Mouse (Mus musculus) spleen, postnatal 14 days (tissue): ENCODE measurements around the gene Etv6.
A peak's percentile ranks its signal among the peaks of the same experiment; 100 is the strongest.

Source experiments
- DNase-seq, 2 experiments: peaks; one replicate each; pipeline ENCODE4 v3.0.0; 2021 to 2022; ENCODE audit warnings: low spot score in 2 of 2

The Etv6 gene

DNA sequence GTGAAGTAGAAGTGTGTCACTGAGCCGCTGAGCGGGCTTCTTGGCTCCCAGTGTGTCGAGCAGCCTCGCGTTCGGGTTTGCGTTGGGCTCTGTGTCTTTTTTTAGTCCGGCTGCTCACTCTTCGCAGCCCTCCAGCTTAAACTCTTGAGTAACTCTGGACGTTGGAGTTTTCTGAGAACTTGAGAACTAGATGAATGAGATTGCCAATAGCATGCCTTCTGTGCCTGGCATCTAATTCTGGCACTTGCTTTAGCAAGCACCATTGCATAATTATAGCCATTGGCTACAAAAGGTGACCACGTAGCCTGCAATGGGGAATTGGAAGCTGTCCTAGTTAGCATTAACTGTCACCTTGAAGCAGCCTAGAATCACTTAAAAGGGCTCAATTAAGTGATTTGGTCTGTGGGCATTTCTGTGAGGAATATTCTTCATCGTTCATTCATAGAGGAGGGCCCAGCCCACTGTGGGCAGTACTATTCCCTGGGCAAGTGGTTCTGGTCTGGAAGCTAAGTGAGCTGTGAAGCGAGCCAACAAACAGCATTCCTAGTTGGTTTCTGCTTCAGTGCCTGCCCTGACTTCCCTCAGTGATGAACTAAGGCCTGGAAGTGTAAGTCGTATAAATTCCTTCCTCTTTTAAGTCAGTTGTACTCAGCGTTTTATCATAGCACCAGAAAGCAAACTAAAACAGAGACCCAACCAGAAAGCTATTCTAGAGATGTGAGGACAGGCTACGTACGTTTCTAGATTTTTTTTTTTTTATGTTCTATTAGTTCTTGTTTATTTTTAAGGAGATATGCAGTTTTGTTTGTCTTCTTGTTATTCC is 136.6 kb downstream of the Etv6 start:
- no peak for DNase-seq

- no peak for DNase-seq
Observed at GRCm38 (mm10) chr6:134173439-134173838, 137.9 kb downstream of the Etv6 start.

DNA sequence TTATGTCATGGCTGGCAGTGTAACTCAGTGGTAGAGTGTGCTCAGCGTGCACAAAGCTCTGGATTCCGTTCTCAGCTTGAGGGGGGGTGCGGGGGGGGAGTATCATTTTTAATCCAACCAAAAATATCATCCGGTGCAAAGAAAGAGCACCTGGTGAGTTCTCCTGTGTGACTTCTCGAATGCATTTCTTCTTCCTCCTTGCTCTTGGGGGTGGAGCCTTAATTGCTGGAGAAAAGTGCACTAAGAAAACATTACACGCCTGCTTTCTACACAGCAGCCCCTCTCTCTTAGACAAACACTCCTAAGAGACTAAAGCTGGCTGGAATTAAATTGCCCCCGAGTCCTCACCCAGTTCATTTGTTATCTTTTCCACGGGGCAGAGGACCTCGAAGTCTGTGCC is 139.6 kb downstream of the Etv6 start:
- DNase-seq = no peak

GRCm38 (mm10) chr6:134177196-134177595 is 141.7 kb downstream of the Etv6 start:
- no peak for DNase-seq

- DNase-seq = no peak
Observed at GRCm38 (mm10) chr6:134182301-134182948, 146.9 kb downstream of the Etv6 start.

DNA sequence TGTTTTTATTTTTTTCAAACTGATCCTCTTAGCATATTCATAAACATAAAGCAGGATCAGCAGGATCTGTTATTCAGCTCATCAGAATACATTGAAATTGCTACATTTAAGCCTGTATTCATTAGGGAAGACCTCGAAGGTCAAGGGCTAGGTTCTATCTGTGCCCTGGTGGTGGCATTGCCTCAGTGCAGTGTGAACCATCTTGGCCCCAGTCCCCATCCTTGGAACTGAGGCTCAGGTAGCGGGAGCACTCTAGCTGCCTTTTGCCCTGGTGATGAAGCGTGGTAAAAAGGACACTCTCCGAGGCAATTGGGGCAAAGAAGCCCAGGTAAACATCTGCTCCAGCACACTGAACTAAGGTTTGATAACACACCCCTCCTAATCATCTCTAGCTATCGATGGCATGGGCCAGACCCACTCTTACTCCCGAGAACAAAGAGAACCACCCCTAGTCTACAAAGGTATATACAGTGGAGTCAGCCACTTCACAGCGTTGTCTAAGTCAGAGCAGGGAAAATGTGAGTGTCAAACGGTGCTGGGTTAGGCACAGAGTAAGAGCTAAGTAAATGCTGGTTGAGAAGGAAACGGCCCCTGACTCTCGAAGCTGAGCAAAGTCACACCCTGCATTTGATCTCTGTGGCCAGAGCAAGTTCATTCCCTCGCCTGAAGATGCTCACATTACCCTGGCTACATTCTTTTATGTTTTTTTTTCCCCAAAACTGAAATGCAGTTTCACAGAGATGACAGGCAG is 148.3 kb downstream of the Etv6 start:
- no peak for DNase-seq

DNA sequence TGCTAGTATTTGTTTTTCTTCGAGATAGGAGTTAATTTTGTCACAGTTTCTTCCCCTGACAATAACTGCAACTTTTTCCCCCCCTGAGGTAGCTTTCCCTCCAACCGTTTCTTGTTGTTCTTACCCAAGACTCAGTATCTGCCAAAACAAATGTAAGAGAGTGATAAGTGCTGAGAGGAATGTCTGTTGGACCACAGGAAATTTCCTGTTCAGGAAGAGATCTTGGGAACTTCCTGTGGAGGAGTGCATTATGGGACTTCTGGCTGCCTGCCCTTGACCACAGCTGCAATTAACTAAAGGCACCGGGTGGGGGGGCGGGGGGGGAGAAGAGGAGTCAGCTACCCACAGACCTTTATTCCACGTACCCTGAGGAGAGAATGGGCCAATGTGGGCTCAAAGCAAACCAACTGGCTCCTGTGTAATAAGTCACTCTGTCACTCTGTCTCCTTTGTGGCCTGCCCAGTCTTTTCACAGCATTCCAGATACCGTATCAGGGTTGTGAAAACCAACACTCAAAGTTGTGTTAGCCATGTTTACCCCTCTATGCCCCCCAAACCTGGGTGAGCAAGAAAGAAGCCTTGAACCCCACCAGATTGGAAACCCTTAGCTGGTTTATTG is 150.9 kb downstream of the Etv6 start:
- no peak for DNase-seq

GRCm38 (mm10) chr6:134188719-134189118 is 153.2 kb downstream of the Etv6 start:
- DNase-seq = no peak

GRCm38 (mm10) chr6:134189174-134189573 is 153.7 kb downstream of the Etv6 start:
- DNase-seq = no peak

DNA sequence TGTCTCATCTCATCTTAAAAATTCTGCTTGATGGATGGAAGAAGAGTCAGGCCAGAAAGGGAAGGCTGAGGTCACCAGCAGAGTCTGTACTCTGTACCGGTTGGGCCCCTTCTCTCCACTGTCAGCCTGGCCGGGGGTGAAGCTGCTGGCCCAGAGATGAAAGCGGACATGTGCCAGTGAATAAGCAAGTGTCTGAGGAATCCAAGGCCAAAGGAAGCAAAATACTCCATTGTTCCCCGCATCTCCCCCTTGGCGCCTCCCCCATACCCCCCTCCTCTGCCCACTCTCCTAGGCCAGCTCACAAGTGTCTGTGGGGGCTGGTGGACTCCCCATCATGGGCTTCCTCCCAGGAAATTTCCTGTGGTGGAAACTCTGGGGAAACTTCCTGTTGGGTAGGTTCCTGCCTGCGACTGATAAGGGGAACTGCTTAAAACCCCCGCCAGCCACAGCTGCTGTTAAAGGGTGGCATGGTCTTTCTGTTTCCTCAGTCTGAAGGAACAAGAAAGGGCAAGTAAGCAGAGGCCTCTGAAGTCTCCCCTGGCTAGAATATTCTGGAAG is 154.2 kb downstream of the Etv6 start:
- peak; percentile 11 to 28 for DNase-seq

DNA sequence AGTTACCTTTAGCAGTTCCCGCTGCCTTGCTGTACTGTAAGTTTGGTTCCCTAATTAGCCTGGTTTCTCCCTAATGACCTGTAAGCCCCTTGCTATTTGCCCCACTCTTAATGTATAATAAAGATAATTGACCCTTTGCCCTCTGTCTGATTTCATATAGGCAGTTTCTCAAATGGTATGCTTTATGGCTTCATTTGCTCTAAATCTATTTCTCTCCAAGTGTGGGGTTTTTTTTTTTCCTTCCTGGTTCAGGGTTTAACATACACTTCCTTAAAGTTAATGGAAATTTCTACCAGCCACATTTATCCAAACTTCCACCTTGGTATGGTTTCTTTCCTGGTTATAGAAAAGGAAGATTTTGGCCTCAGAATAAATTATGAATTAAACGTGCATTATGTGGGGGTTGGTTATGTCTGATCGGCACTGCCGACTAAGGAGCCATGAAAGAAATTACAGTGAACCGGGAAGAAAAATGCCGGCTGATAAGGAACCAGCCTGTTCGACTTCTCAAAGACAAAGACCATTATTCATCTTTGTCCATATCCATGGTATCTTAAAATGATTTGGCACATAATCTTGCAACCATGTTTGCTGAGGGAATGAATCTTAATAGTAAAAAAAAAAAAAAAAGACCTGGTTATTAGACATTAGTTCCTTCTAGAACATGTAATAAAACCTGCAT is 155.2 kb downstream of the Etv6 start:
- DNase-seq = no peak

DNA sequence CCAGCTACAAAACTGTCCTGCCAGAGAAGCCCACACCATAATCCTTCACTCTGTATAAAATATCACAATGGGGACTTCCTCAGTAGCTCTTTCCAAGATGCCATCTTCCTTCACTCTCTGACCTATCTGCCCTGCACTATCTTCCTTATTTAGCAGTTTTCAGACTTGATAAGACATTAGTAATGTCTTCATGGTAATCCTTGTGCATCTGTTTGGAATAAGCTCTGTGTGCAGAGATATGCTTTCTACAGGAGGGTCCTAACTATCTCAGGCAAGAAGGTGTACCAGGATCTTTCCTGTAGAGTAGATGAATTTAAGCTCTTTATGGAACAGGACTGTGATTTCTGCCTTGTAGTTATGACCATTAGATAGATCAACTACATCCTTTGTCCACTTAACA is 157.2 kb downstream of the Etv6 start:
- no peak for DNase-seq

DNA sequence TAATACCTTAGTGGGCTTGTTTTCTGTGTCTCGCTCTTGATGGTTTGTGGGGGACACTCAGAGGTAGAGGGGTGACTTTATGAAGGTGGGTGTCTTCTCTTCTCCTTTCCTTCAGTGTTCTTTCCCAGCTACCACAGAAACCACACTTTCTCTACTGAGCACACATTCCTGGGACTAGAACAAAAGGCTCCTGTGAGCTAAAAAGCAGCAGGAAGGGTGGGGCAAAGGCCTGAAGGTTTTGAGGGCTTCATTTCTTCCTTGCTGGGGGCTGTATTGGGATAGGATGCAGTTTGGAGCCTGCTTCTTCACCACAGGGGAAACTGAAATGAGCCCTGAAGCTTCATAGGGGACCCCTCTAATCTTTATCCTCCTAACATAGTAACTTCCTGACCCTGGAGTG is 164.4 kb downstream of the Etv6 start:
- DNase-seq = no peak

- no peak for DNase-seq
Observed at GRCm38 (mm10) chr6:134200577-134200976, 165.1 kb downstream of the Etv6 start.

GRCm38 (mm10) chr6:134202176-134202575 is 166.7 kb downstream of the Etv6 start:
- no peak for DNase-seq

- DNase-seq = no peak
Observed at GRCm38 (mm10) chr6:134205163-134205562, 169.7 kb downstream of the Etv6 start.

DNA sequence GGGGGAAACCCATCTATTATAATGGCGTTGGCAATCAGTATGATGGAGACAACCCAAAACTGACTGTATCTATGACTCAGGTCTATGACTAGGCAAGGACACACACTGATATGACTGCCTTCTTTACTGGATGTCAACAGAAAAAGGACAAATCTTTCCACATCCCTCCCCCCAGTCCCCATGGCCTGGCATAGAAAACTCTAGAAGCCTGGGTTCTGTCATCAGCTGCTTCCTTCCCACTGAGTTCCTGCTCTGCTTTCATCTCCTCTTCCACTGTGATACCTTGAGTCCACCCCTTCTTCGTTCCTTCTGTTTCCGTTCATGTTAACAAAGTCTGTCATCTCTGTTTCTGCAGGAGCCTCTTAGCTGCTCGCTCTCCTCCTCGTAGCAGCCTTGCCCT is 170.2 kb downstream of the Etv6 start:
- DNase-seq = no peak

DNA sequence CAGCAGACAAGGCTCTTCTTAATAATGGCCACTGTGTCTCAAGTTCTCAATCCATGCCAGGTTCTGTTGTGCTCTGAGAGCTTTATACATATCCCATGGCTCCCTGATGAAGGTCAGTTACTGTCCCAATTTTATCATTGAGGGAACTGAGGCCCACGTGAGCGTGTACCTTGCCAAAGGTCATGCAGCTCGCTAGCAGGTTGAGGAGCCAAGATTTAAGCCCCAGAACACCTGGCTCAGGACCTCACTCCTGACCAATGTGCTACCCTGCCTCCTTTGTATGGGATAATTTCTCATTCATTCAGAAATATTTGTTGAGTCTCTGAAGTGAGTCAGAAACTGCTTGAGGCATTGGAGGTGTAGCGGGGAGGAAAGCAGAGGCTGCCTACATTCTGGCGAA is 170.8 kb downstream of the Etv6 start:
- no peak for DNase-seq

GRCm38 (mm10) chr6:134207391-134208179 is 172.1 kb downstream of the Etv6 start:
- DNase-seq = peak in 1 of 2 experiments; percentile 13

GRCm38 (mm10) chr6:134208180-134208952 is 172.9 kb downstream of the Etv6 start:
- DNase-seq = no peak
